Mouse (Mus musculus) myocyte (in vitro differentiated cells): ENCODE results near the gene Gm35315. TPM values are rescaled to one million over a fixed set of nuclear protein-coding genes. Genes with fewer than 3 reads are reported as not detected.

Experiments
- H3K27me3 ChIP-seq: one replicate; pipeline ENCODE4 v1.6.1; 2011; ENCODE audit not compliant: control insufficient read depth, insufficient read depth, insufficient read length
- H3K36me3 ChIP-seq: one replicate; pipeline ENCODE4 v1.6.1; 2011; ENCODE audit not compliant: control insufficient read depth, insufficient read depth
- H3K4me2 ChIP-seq: one replicate; pipeline ENCODE4 v1.6.1; 2011; ENCODE audit warnings: low read depth, control low read depth
- H3K4me3 ChIP-seq: one replicate; pipeline ENCODE4 v1.5.1; 2011; ENCODE audit warnings: mild to moderate bottlenecking, control low read depth, moderate library complexity
- H3K79me2 ChIP-seq: one replicate; pipeline ENCODE4 v1.6.1; 2011; ENCODE audit not compliant: control insufficient read depth, insufficient read depth
- H3ac ChIP-seq: one replicate; pipeline ENCODE4 v1.6.1; 2011; ENCODE audit not compliant: control insufficient read depth, insufficient read length
- CEBPB ChIP-seq: IDR thresholded peaks from 2 replicates; pipeline ENCODE4 v1.6.1; 2011; ENCODE audit warnings: mild to moderate bottlenecking, moderate library complexity; ENCODE audit not compliant: poor library complexity, insufficient read depth, severe bottlenecking
- E2F4 ChIP-seq: IDR thresholded peaks from one replicate; pipeline ENCODE4 v1.6.1; 2011; ENCODE audit warnings: mild to moderate bottlenecking, control low read depth, moderate library complexity; ENCODE audit not compliant: insufficient read depth
- MAX ChIP-seq: IDR thresholded peaks from one replicate; pipeline ENCODE4 v1.6.1; 2011; ENCODE audit warnings: low read depth, mild to moderate bottlenecking, control low read depth
- MYOD1 ChIP-seq, 3 experiments: IDR thresholded peaks; one replicate each; pipeline ENCODE4 v1.6.1; 2011; ENCODE audit warnings: control low read depth in 2 of 3, low read depth in 2 of 3, mild to moderate bottlenecking in 2 of 3, moderate library complexity in 1 of 3; ENCODE audit not compliant: insufficient read length in 2 of 3, control insufficient read depth in 1 of 3
- MYOG ChIP-seq, 3 experiments: IDR thresholded peaks; one replicate each; pipeline ENCODE4 v1.6.1; 2011; ENCODE audit warnings: control low read depth in 2 of 3, low read depth in 2 of 3, mild to moderate bottlenecking in 2 of 3; ENCODE audit not compliant: insufficient read length in 2 of 3, control insufficient read depth in 1 of 3, insufficient read depth in 1 of 3
- POLR2A ChIP-seq: IDR thresholded peaks from one replicate; pipeline ENCODE4 v1.6.1; 2011; ENCODE audit warnings: low read depth, mild to moderate bottlenecking, control low read depth, moderate library complexity; ENCODE audit not compliant: insufficient read length
- POLR2AphosphoS2 ChIP-seq: IDR thresholded peaks from one replicate; pipeline ENCODE4 v1.6.1; 2011; ENCODE audit warnings: low read depth, control low read depth; ENCODE audit not compliant: insufficient read length
- REST ChIP-seq: IDR thresholded peaks from one replicate; pipeline ENCODE4 v1.6.1; 2011; ENCODE audit warnings: mild to moderate bottlenecking, control low read depth, moderate library complexity; ENCODE audit not compliant: insufficient read depth, insufficient read length
- SRF ChIP-seq: IDR thresholded peaks from one replicate; pipeline ENCODE4 v1.6.1; 2011; ENCODE audit warnings: low read depth; ENCODE audit not compliant: control insufficient read depth, insufficient read length
- TCF12 ChIP-seq: IDR thresholded peaks from one replicate; pipeline ENCODE4 v1.6.1; 2011; ENCODE audit warnings: mild to moderate bottlenecking, control low read depth; ENCODE audit not compliant: poor library complexity, insufficient read depth, severe bottlenecking
- TCF3 ChIP-seq: IDR thresholded peaks from one replicate; pipeline ENCODE4 v1.6.1; 2011; ENCODE audit warnings: low read depth, control low read depth; ENCODE audit not compliant: insufficient read length
- polyA plus RNA-seq: library from polyadenylated mRNA; unstranded; fragments of >200 nt; fragmentation: generic; extraction: Trizol; gene quantifications from one replicate; pipeline ENCODE4 v1.2.1, GENCODE M21; 2012; ENCODE audit warnings: missing spikeins

The Gm35315 gene
- polyA plus RNA-seq, 1 experiment: 0.11 TPM

GRCm38 (mm10) chr5:110101716-110102347 is 7.6 kb upstream of the Gm35315 start:
- Histone ChIP-seq H3K36me3 (peaks cover 4% of the 10 kb centered on the region), H3K79me2 (peaks cover 13% of the 10 kb centered on the region), H3ac (no peak overlapping the region), H3K4me2 (no peak overlapping the region), H3K4me3 (no peak overlapping the region), H3K27me3 (no peaks in the 10 kb centered on the region)
- TF ChIP-seq POLR2AphosphoS2: peak; percentile 44
- TF ChIP-seq POLR2A: peak; percentile 5
- TF ChIP-seq E2F4: no peak
- TF ChIP-seq TCF3: no peak
- no peak for TF ChIP-seq CEBPB

DNA sequence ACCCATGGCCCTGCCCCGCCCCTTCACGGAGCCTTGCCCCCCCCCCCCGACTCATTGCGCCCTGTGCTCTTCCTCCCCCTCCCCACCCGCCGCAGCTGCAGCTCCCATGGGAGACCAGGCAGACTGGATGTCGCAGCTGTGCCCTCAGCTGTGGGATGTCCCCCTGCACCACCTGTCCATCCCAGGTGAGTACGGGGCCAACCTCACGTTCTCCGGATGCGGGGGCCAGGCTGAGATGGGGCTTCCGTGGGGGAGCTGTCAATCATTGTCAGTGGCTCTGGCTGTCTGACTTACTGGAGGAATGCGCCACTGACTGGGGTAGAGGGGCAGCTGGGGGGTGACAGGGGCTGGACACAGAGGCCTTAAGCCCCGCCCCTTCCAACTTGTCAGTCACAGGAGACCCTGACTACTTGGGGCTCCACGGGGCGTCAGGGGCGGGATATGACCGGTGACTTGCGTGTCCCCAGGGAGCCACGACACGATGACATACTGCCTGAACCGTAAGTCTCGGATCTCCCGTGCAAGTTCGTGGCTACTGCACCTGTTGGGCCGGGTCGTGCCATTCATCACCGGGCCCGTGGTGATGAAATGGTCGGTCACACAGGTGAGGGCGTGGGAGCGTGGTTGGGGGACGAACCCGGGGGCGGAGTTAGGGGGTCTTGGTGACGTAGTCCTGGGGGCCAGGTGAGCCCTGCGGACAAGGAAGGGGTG is 6.9 kb upstream of the Gm35315 start:
- H3ac ChIP-seq: no peak overlapping the region
- no peak overlapping the region for H3K4me3 ChIP-seq
- no peaks in the 10 kb centered on the region for H3K27me3 ChIP-seq
- H3K36me3 ChIP-seq: peaks cover 4% of the 10 kb centered on the region
- H3K79me2 ChIP-seq: peaks cover 6% of the 10 kb centered on the region
- peak; percentile 42 for TF ChIP-seq TCF3
- TF ChIP-seq POLR2A: peak; percentile 25
- peak in 2 of 3 experiments; percentile 9 to 74 for TF ChIP-seq MYOD1 (IDR thresholded peaks at IDR 0.05; ENCODE audit: control insufficient read depth in 1 of 3, insufficient read length in 2 of 3, low read depth in 2 of 3)
- TF ChIP-seq E2F4: no peak
- TF ChIP-seq MYOG (IDR thresholded peaks at IDR 0.05; ENCODE audit: control insufficient read depth in 1 of 3, insufficient read depth in 1 of 3, insufficient read length in 2 of 3, low read depth in 2 of 3): peak in 1 of 3 experiments; percentile 66
- no peak overlapping the region for H3K4me2 ChIP-seq

DNA sequence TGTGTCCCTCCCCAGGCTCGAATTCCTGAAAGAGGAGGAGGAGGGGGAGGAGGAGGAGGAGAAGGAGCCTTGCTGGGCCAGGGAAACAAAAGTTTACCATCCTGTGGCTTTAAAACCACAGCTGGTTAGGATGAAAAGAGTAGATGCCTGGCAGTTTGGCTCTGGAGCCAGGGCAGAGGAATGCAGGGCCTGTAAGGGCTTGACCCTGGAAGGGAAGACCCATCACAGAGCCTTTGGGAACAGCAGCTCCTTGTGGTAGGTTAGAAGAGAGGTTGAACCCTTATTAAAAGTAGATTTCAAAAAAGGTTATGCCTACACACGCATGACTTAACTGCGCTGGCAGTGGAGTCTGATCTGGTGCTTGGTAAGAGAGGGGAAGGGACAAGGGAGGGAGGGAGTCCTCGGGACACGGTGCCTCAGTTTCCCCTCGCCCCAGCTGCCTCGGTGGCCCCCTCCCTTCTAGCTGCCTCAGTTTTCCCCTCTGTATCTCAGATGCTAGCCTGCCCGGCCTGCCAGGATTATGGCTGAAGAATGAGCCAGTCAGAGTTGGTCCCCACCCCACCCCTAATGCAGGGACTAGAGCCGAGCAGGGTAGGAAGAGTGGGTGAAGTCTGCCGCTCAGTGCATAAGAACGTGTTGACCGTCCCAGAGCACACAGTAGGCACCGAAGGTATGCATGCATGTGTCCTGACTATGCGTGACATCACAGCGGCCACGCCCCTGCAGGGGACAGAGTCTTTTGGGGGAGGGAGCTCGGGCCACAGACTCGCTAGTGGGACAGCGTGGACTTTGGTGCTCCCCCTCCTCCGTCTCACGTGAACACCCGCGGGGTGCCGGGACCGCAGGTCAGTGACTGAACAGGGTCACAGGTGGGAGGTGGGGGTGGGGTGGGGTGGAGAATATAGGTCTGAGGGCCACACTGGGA is 5.7 kb upstream of the Gm35315 start, which contains the start of gene Plcxd1:
TSS of gene Plcxd1 (plus strand) at position 314 of the 925 bp plus-strand sequence.
- no peaks in the 10 kb centered on the region for H3K27me3 ChIP-seq
- no peak for TF ChIP-seq POLR2A
- no peak for TF ChIP-seq REST
- TF ChIP-seq TCF3: no peak
- no peak for TF ChIP-seq POLR2AphosphoS2
- TF ChIP-seq MYOD1 (IDR thresholded peaks at IDR 0.05; ENCODE audit: control insufficient read depth in 1 of 3, insufficient read length in 2 of 3, low read depth in 2 of 3): no peak
- TF ChIP-seq CEBPB: no peak
- TF ChIP-seq MYOG (IDR thresholded peaks at IDR 0.05; ENCODE audit: control insufficient read depth in 1 of 3, insufficient read depth in 1 of 3, insufficient read length in 2 of 3, low read depth in 2 of 3): no peak
- no peak for TF ChIP-seq E2F4
- TF ChIP-seq SRF: no peak
- no peak for TF ChIP-seq MAX
- no peak for TF ChIP-seq TCF12
- no peak within 1 kb of the TSS for H3K4me2 ChIP-seq
- H3K4me3 ChIP-seq: no peak within 1 kb of the TSS
- no peaks in the 10 kb centered on the region for H3K79me2 ChIP-seq
- peaks cover 4% of the 10 kb centered on the region for H3K36me3 ChIP-seq
- H3ac ChIP-seq: no peak within 1 kb of the TSS

DNA sequence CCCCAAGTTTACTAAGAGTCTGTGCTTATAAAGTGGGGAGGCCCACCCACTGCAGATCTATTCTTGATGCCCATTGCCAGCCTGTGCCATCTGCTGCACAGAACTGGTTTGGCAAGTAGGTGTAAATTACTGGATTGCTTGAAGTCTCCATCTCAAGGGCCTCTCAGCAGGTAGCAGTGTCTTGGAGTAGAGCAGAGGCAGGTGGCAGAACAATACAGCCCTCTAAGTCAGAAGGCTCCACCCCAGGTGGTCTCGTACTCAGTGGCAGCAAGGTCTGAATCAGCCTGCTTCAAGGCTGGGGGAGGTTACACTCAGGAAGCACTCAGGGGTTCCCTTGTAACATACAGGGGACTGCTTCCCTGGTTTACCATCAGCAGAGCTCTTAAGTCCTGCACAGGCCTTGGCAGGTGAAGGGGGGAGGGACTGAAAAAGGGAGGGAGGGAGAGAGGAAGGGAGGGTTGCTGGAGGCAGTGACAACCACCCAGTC is 4.8 kb upstream of the Gm35315 start:
- H3K27me3 ChIP-seq: no peaks in the 10 kb centered on the region
- peaks cover 4% of the 10 kb centered on the region for H3K36me3 ChIP-seq
- H3K4me3 ChIP-seq: no peak overlapping the region
- TF ChIP-seq TCF3 (no peak), MAX (no peak), REST (no peak), SRF (no peak), MYOD1 (IDR thresholded peaks at IDR 0.05; ENCODE audit: control insufficient read depth in 1 of 3, insufficient read length in 2 of 3, low read depth in 2 of 3) (no peak), POLR2AphosphoS2 (no peak), POLR2A (no peak)
- H3ac ChIP-seq: no peak overlapping the region
- no peaks in the 10 kb centered on the region for H3K79me2 ChIP-seq
- no peak overlapping the region for H3K4me2 ChIP-seq
